Mouse (Mus musculus) thymus, adult 18-20 months (tissue): Measurements from ENCODE around the gene Sparcl1.

Experiments
- DNase-seq, 2 experiments: peaks; one replicate each; pipeline ENCODE4 v3.0.0; 2022; ENCODE audit warnings: mixed read lengths in 2 of 2

Sparcl1 gene

DNA sequence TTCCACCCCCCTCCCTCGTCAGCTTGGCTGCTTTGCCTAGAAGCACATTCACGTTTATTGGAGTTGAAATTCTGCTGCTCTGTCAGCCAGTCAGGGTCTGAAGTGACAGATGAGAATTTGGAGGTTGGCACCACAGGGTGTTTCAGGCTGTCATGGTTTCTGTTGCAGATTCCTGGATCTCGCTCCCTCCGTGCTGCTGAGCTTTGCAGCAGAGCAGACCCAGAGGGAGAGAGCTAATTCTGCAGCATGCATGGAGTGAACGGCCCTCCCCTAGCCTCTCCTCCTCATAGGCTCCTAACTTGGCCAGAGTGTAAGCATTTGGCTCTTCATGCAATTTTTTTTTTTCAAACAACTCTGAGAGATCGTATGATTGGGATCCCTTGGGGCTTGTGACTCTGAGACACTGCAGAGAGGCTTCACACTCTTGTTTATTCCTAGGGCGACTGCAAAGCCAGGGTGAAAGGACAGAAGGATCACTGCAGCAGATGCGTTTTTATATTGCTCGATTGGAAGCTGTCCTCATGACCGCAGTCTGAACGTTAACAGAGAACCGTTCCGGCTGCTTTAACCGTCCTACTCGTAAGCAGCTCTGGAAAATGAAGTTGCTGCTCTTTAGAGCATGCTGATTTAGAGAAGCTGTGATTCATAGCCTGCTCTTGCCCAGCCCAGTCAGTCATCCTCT is at the start of gene Sparcl1:
Gene Sparcl1 (minus strand): TSS at position 243 of the 682 bp plus-strand sequence.
- no peak for DNase-seq

GRCm38 (mm10) chr5:104161390-104161789 is 47.9 kb upstream of the Sparcl1 start:
- no peak for DNase-seq

GRCm38 (mm10) chr5:104160581-104160980 is 47.0 kb upstream of the Sparcl1 start:
- DNase-seq: no peak

- DNase-seq: no peak
Observed at GRCm38 (mm10) chr5:104158332-104159052, 45.0 kb upstream of the Sparcl1 start.

- no peak for DNase-seq
Observed at GRCm38 (mm10) chr5:104157701-104158100, 44.2 kb upstream of the Sparcl1 start.

- no peak for DNase-seq
Observed at GRCm38 (mm10) chr5:104150196-104150595, 36.7 kb upstream of the Sparcl1 start.

- no peak for DNase-seq
Observed at GRCm38 (mm10) chr5:104149349-104149748, 35.8 kb upstream of the Sparcl1 start.

GRCm38 (mm10) chr5:104144057-104144456 is 30.5 kb upstream of the Sparcl1 start:
- no peak for DNase-seq

DNA sequence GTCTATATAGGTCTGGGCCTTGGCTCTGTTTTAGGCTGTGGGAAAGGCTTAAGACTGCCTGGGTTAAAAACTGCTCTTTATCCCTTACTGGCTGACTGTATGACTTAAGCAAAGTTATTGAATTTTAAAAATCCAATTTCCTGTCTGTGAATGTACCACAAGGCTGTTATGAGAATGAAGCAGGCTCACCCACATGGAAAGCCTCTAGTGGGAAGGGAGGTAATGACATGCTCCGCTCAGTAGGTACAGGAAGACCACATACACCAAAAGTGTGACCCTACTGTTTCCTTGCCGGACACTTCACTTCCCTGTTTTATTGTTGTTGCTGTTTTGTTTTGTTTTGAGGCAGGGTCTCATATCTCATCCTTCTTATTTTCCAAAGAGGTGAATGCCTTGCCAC is 27.5 kb upstream of the Sparcl1 start:
- DNase-seq: no peak

DNA sequence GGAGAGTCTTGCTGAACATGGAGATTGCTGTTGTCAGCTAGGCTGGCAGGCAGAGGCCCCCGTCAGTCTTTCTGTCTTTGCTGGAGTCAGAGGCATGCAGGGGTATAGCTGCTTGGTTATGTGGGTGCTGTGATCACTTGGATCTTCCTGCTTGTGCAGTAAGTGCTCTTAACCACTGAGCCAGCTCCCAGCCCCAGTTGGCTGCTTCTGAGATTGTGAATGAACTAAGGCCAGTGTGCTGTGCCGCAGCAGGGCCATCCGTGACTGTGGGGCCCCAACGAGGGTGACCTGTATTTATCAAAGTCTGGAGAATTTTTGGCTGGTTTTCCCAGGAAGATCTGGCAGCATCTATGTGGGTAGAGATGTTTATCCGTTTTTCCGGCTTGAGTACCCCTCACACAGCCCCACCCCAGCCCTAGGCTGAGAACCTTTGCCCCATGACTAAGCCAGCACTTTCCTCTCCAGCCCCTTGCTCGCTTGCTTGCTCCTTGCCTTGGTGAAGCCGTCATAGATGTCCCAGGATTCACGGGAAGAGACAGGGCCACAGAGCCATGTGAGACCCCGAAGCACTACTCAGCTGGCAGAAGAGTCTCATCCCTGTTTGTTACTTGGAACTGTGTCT is 24.5 kb upstream of the Sparcl1 start:
- no peak for DNase-seq

- no peak for DNase-seq
Observed at GRCm38 (mm10) chr5:104133752-104134151, 20.2 kb upstream of the Sparcl1 start.

GRCm38 (mm10) chr5:104131544-104131943 is 18.0 kb upstream of the Sparcl1 start:
- no peak for DNase-seq

DNA sequence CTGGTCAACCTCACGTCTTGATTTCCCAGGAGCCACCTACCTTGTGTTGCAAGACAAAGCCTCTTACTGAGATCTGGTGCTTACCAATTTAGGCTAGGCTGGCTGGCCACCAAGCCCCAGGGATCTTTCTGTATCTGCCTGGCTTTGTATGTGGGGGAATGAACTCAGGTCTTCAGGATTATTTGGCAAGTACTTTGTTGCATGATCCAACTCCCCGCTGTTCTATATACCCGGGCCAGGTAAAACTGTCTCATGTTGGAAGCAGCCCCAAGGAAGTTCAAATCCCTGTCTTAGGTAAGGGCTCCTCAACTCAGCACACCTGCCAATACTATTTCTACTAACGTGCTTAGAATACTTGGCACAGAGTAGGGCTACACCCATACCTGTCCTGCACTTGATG is 17.4 kb upstream of the Sparcl1 start:
- no peak for DNase-seq

DNA sequence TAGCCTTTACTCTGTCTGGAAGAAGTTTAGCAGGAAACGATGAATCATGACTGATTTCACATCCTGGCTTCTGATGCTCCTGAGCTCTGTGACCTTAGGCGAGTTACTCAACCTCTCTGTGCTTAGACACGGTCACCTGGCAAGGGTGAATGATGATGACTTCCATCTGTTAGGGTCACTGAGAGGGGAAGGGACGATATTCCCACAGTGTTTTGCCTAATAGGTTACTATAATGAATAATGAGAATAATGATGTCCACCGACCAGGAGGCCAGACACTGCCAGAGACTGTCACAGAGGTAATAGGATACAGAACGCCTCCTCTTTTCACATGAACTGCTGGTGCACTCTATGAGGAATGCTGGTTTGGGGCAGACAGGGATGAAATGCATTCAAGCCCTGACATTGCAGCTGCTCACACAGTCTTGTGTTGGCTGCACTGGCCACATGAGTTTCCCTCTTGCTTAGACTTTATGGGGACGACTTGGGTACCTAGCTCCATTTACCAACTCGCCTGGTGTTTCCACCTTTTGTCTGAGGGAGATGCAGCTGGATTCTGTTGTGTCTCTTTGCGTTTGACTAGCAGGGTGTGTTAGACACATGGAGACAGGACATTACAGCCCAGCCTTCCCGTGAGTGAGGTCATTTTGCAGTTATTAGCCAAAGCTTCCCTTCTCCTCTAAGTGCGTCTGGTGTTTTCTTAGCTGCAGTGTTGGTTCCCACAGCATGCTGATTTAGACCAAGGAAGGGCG is 14.9 kb upstream of the Sparcl1 start:
- no peak for DNase-seq

DNA sequence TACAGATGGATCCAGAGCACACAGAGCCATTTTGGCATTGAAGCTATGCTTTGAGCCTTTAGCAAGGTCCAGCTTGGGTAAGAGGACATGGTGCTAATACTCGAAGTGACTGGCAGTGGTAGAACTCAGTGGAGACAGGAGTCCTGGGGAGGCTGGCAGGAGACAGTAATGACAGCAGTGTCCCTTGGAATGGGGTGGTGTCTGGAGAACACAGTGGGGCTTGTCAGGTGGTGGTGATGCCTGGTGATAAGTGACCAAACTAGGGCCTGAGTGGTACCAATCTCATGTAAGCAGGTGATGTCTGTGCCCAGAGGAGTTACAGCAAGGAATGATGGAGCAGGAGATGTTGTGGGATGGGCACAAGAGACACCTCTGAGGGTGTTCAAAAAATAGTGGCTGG is 13.8 kb upstream of the Sparcl1 start:
- no peak for DNase-seq

- no peak for DNase-seq
Observed at GRCm38 (mm10) chr5:104126561-104127320, 13.2 kb upstream of the Sparcl1 start.

DNA sequence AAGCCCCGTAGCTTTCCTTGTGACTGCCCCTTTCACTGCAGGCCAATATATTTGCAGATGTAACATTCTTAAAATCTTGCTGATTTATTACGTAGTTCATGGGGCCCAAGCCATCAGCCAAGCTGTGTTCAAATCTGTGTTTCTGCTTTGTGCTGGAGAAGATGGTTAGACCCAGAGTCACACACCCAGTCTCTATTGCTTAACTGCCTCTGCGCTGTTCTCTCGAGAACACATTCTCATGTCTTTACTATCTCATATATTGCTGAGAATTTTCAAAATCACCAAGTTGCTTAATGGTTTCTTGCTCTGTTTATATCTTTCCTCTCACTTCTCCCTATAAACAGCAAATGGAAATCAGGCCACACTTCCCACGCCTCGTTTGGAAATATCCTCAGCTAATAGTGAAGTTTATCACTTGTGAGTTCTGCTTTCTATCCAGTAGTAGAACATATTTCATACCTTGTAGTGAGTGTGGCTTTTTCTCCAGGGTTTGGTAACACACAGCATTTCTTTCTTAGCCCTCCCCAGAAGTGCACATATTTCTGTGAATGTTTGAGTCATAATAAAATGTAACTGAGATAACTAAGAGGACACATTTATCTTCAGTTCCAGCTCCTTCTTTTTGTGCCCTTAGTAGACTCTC is 10.6 kb upstream of the Sparcl1 start:
- no peak for DNase-seq

DNA sequence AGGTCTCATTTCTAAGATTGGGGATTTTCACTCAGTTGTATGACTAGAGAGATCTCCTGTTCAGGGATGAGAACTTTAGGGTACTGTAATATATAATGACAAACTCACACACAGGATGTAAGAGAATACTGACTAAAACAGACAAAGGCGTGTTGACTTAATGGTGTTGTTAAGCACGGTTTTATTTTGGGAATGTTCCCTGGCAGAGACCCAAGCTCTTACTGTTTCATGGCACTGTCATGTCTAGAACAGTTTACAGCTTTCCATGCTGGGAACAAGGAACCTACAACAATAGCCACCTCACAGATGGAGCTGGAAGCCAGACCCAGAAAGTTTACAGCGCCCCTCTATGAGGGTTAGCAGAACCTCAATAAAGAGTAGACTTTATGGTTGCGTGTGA is 2.4 kb upstream of the Sparcl1 start:
- DNase-seq: no peak

GRCm38 (mm10) chr5:104115118-104115517 is 1.6 kb upstream of the Sparcl1 start:
- no peak for DNase-seq

GRCm38 (mm10) chr5:104112511-104112910 is 1.0 kb downstream of the Sparcl1 start:
- no peak for DNase-seq

DNA sequence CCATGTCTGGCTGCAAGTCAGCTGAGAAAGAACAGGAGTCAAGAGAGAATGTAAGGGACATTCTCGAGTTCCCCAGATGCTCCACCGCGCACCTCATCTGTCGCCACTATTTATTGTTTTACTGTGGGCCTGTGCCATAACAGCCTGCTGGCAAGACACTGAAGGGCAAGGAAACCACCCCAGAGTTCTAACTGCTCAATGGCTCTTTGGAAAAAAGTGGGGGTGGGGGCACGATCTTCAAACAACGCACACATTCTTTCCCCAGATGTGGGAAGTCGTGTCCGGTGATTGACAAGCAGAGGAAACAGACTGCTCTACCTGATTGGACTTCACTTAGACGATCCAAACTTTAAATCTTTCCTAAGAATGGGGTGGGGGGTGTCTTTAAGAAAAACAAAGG is 1.5 kb downstream of the Sparcl1 start:
- DNase-seq: no peak
